Mouse (Mus musculus) adrenal gland, postnatal 14 days (tissue): ENCODE measurements around the gene Slc39a10. TPM values are rescaled to one million over a fixed set of nuclear protein-coding genes. Genes with fewer than 3 reads are reported as not detected.
"Not testable (repeated sequence)": the region's sequence is repeated elsewhere in the genome, so short reads cannot be mapped to it uniquely, and the experiment has no call there.

ENCODE experiments used
- DNase-seq: peaks from one replicate; pipeline ENCODE4 v3.0.0; 2021; ENCODE audit warnings: mixed read lengths
- total RNA-seq: library from RNA; stranded (reverse); gene quantifications from 2 replicates; pipeline ENCODE4 v1.2.3, GENCODE M21; 2021

The Slc39a10 gene
- total RNA-seq, 1 experiment from 2014 or later, result 19.3 TPM

GRCm38 (mm10) chr1:46770077-46770695 lies 122.5 kb downstream of the Slc39a10 start:
- not testable (repeated sequence) for DNase-seq

- DNase-seq, result not testable (repeated sequence)
Measured at GRCm38 (mm10) chr1:46769318-46769717, 123.3 kb downstream of the Slc39a10 start.

- DNase-seq, result not testable (repeated sequence)
Measured at GRCm38 (mm10) chr1:46764600-46764999, 128.1 kb downstream of the Slc39a10 start.
